Mouse (Mus musculus) G1E (cell line): ENCODE results near the gene Dpf3.

Experiments
- CTCF ChIP-seq: IDR thresholded peaks from 2 replicates; pipeline ENCODE4 v1.5.1; 2012; ENCODE audit warnings: low read depth, low read length, inconsistent platforms, mixed read lengths
- POLR2AphosphoS5 ChIP-seq: IDR thresholded peaks from 2 replicates; pipeline ENCODE4 v1.6.1; 2012; ENCODE audit warnings: low read depth, low read length, inconsistent platforms; ENCODE audit not compliant: insufficient replicate concordance
- TAL1 ChIP-seq: conservative IDR thresholded peaks from 2 replicates; pipeline ENCODE4 v1.6.1; 2012; ENCODE audit warnings: low read depth, low read length, inconsistent platforms, mixed read lengths

DNA sequence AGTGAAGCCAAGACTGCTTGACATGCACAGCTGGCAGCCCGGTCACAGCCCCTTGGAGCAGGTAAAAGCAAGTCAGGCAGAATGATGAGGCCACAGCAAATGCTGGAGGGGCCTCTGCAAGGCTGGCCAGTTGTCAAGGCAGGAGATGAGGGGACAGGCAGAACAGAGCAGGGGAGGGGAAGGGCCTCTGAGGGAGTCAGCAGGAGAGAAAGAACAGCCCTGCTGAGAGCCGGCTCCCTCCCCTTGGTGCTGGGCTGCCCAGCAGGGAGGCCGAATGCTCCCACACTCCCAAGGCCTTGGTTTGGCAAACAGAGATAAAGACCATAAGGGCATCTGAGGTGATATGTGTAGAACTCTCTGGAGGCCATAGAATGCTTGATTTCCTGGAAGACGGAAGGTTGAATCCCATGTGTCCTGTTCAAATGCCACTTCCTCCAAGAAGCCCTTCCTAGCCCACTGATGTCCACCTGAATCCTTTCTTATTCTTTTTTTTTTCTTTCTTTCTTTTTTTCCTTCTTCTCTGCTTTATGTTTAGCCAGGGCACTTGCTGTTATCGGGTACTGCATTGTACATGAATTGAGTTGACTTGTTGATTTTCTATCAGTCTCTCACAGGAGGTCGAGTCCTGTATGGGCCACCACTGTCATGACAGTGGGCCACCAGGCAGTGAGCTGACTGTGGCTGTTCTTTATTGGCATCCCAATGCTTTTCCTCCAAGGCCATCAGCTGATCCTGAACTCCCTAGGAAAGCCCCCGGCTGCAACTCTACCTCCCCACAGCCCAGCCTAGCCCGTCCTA lies 169.7 kb downstream of the Dpf3 start:
- TF ChIP-seq CTCF (no peak), POLR2AphosphoS5 (no peak), TAL1 (no peak)
